Mouse (Mus musculus) liver, embryonic 14 days (tissue): Measurements from ENCODE around the gene Reg1. TPM values are rescaled to one million over a fixed set of nuclear protein-coding genes. Genes with fewer than 3 reads are reported as not detected.

Experiments used
- polyA plus RNA-seq: library from polyadenylated mRNA; depleted of rRNA; stranded (reverse); fragments of >200 nt; gene quantifications from 2 replicates; pipeline ENCODE4 v1.2.3, GENCODE M21; 2012; rRNA removed

The Reg1 gene
- 0.03 TPM in 1 of 2 replicates, not detected in the other for polyA plus RNA-seq

GRCm38 (mm10) chr6:78422411-78422810, at the start of gene Reg1:
Gene Reg1 (plus strand): TSS chr6:78422711.

GRCm38 (mm10) chr6:78378765-78379164, 43.7 kb upstream of the Reg1 start, which contains the start of gene Reg3d:
Gene Reg3d (minus strand): TSS chr6:78378865.

GRCm38 (mm10) chr6:78380409-78380808, 42.1 kb upstream of the Reg1 start, which contains the start of gene Reg3a:
Gene Reg3a (plus strand): TSS chr6:78380709.

GRCm38 (mm10) chr6:78395323-78395722, 27.2 kb upstream of the Reg1 start, which contains the start of gene Reg2:
Gene Reg2 (plus strand): TSS chr6:78395623.

GRCm38 (mm10) chr6:78468772-78469171, 46.3 kb downstream of the Reg1 start, which contains the start of gene Reg3g:
Gene Reg3g (minus strand): TSS chr6:78468872.

Other genes starting within 250 kb of the Reg1 start
- not detected in 2 replicates for gene Reg3b, start 52.1 kb upstream of the Reg1 start, polyA plus RNA-seq
- not detected in 2 replicates for gene Reg3d, start 43.8 kb upstream of the Reg1 start, polyA plus RNA-seq
- not detected in 2 replicates for gene Reg3a, start 42.0 kb upstream of the Reg1 start, polyA plus RNA-seq
- not detected in 2 replicates for gene Reg2, start 27.1 kb upstream of the Reg1 start, polyA plus RNA-seq
- not detected in 2 replicates for gene Reg3g, start 46.2 kb downstream of the Reg1 start, polyA plus RNA-seq